Mouse (Mus musculus) liver, embryonic 14.5 days (tissue): ENCODE measurements at regions not wholly inside any gene's neighbourhood (a gene's known extent, or its start where the extent isn't known, plus 50 kb on each side); places are given as distances from the start of the nearest gene placed in this dataset.

Experiments used
- CTCF ChIP-seq: IDR thresholded peaks from 2 replicates; pipeline ENCODE4 v1.5.1; 2016; ENCODE audit warnings: antibody characterized with exemption, low read depth, control low read depth
- EP300 ChIP-seq: IDR thresholded peaks from 2 replicates; pipeline ENCODE4 v1.6.1; 2016; ENCODE audit warnings: antibody characterized with exemption, low read depth

DNA sequence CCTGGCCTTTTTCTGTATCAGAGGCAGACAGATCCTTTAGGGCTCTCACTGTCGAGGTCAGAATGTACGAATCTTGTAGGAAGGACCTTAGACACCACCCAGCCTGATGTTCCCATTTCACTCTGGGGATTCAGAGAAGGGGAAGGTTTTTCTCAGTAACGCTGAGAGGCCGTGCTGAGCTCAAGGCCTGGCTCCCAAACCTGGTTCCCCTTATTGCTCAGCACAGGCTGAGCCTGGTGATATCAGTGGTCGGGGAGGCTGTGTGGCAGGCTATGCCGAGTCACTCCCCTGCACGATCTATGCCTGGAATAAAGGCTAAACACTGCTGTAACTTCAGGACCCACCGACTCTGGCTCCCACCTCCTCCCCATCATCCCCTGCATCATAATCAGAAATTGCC lies 154.6 kb upstream of the Mrps10 start:
- TF ChIP-seq CTCF (no peak), EP300 (no peak)
